Mouse (Mus musculus) large intestine, adult 2 months (tissue): ENCODE data around the gene Ccdc74a. TPM values are rescaled to one million over a fixed set of nuclear protein-coding genes. Genes with fewer than 3 reads are reported as not detected.
A peak's percentile ranks its signal among the peaks of the same experiment; 100 is the strongest.

ENCODE experiments used
- DNase-seq: peaks from one replicate; pipeline ENCODE4 v3.0.0-alpha.2; 2012; ENCODE audit warnings: low read depth, low spot score
- WGBS: fragments of 180-500 bp; shearing (Covaris S2); methylation state at CpG from one replicate; pipeline ENCODE4 v1.1.7; 2018; 5-methylcytosine and 5-hydroxymethylcytosine counted together
- polyA plus RNA-seq: library from polyadenylated mRNA; depleted of rRNA; stranded (reverse); fragments of >200 nt; gene quantifications from 2 replicates; pipeline ENCODE4 v1.2.3, GENCODE M21; 2012

Ccdc74a gene
- polyA plus RNA-seq, 1 experiment: 0.79 TPM

DNA sequence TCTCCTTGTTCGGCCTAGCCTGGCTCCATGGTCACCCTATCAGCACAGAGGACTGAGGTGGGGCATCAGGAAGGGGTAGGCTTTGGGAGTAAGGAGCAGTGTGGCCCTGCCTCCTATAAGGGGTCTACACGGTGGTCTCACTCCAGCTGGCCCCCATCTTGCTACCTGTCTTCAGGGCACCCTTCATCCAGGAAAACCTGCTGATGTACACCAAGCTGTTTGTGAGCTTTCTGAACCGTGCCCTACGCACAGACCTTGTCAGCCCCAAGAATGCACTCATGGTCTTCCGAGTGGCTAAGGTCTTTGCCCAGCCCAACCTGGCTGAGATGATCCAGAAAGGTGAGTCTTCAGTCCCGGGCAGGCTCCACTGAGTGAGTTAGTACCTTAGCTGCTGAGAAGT, 6.3 kb upstream of the Ccdc74a start:
- DNase-seq: no peak
- WGBS: 96% methylated on average over 6 of the region's 6 CpGs

- WGBS: 91% methylated on average over 9 of the region's 9 CpGs
- DNase-seq: no peak
Observed at GRCm38 (mm10) chr16:17640706-17641105, 5.6 kb upstream of the Ccdc74a start.

DNA sequence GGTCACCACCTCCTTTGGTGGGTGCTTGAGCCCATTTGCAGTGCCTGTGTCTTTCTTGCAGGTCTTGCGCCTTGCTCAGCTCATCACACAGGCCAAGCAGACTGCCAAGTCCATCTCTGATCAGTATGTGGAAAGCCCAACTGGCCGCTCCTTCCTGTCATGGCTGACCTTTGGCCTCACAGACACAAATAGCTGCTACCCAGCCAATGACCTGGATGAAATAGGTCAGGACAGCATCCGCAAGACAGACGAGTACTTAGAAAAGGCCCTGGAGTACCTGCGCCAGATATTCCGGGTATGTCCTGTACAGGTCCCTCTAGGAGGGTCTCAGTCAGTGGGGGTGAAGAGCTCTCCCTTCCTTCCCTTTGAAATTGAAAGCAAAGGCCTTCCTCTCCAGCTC, 5.0 kb upstream of the Ccdc74a start:
- WGBS: 82% methylated on average over 6 of the region's 6 CpGs
- no peak for DNase-seq

DNA sequence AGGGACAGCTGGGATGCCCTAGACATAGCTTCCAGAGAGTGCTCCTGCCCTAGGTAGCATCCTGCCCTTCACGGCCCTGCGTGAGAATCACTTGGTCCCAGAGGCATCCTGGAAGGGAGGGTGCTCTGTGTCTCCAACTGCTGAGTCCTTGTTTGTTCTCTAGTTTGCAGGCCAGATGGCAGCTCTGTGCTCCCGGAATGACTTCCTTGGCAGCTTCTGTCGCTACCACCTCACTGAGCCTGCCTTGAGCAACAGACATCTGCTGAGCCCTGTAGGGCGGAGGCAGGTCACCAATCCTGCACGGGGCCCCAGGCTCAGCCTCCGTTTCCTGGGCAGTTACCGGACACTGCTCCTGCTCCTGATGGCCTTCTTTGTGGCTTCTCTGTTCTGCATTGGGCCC, 4.0 kb upstream of the Ccdc74a start:
- DNase-seq: no peak
- 82% methylated on average over 8 of the region's 8 CpGs for WGBS

GRCm38 (mm10) chr16:17643437-17643990, 2.8 kb upstream of the Ccdc74a start:
- 86% methylated on average over 4 of the region's 4 CpGs for WGBS
- DNase-seq: no peak

- 48% methylated on average over 1 of the region's 1 CpGs for WGBS
- no peak for DNase-seq
Observed at GRCm38 (mm10) chr16:17647156-17647555, 886 bp downstream of the Ccdc74a start.

DNA sequence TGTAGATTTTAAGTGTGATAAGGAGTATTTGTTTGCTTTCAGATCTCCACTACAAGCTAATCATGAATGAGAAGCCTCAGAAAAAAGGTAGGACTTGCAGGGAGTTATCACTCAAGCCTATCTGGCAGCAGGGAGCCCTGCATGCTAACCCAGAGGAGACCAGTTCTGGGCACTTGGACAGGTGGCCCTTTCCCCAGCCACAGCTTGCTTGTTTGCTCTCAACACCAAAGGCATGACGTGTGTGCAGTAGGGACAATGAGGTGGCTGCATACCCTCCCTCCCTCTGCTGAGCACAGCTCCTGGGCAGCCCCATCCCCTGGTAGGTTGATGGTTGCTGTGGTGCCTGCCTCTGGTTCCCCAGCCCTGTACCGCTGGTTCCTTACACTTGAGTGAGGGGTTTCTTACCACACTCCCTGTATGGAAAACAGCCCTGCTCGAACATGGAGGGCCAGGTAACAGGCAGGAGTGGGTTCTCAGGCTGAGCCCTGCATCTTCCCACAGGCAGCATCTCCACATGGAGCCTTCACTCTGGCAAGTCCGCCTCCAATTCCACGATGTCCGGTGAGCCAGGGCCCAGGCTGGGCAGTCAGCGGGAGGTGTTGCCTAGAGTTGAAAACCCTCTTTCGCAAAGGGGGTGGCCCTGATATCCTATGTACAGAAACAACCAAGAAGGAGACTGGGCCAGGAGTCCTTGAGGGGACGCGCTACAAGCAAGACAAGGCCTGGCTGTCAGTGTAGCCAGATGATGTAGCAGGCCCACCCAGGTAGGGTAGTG, 1.5 kb downstream of the Ccdc74a start:
- DNase-seq: no peak
- 91% methylated on average over 10 of the region's 10 CpGs for WGBS

DNA sequence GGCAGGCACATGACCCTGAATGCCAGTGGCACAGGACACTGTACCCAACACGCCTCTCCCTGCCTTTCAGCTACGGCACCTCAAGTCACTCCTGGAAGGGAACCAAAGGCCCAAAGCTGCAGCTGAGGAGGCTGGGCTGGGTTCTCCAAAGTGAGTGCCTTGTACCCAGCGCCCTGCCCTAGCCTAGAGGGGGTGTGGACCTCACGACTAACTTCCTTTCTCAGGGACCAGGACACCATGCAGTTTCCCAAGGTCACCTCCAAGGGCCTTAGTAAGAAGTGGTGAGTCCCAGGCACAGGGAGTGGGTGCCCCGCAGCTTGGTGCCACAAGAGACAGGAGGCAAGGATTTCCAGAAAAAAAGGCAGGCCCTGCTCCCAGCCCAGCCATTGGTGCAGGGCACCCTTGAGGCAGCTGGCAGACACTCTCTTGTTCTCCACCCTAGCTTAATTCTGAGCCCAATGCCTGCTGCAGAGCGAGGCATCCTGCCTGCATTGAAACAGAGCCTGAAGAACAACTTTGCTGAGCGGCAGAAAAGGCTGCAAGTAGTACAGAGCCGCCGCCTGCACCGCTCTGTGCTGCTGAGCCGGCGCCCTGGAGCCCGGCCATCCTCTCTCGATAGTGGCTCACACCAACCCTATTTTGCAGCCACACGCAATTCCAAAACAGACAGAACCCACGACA, 3.8 kb downstream of the Ccdc74a start:
- WGBS: 81% methylated on average over 16 of the region's 16 CpGs

DNA sequence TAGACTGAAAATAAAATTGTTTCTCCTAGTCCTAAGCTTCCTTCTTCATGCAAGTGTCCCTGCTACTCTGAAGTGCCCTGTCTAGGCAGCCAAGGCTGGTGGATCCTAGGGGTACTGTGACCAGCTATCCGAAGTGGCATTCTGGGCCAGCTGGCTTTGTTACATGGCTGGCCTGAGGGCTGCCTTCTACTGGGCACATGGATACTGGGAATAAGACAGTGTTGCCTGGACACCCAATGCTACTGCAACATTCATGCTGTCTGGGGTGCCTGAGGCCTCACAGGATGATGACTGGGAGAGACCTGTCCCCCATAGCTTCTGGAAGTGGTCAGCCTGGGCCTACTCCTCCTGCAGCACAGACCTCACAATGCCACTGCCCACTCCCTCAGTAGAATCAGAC, 4.4 kb downstream of the Ccdc74a start:
- WGBS: 88% methylated on average over 1 of the region's 1 CpGs
- DNase-seq: no peak

More for the DNA sequence above, 3.8 kb downstream of the Ccdc74a start:
- no peak for DNase-seq

GRCm38 (mm10) chr16:17652607-17653006, 6.3 kb downstream of the Ccdc74a start:
- no peak for DNase-seq
- 96% methylated on average over 4 of the region's 4 CpGs for WGBS

DNA sequence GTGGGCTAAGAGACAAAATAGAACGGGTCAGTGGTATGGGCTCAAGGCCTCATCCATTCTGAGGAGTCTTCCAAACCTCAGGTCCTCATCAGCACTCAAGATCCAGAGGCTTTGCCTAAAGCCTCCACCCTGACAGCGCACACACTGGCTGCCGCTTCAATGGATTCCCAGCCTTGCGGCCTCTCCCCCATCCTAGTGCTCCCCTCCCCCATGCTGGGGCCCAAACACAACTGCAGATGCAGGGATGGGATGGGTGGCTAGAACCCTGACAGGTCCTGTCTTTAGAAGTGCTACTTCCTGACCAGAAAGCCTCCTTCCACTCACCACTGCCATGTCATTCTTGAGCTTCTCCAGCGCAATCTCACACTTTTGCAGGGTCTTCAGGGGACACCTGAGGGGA, 7.3 kb downstream of the Ccdc74a start:
- no peak for DNase-seq

DNA sequence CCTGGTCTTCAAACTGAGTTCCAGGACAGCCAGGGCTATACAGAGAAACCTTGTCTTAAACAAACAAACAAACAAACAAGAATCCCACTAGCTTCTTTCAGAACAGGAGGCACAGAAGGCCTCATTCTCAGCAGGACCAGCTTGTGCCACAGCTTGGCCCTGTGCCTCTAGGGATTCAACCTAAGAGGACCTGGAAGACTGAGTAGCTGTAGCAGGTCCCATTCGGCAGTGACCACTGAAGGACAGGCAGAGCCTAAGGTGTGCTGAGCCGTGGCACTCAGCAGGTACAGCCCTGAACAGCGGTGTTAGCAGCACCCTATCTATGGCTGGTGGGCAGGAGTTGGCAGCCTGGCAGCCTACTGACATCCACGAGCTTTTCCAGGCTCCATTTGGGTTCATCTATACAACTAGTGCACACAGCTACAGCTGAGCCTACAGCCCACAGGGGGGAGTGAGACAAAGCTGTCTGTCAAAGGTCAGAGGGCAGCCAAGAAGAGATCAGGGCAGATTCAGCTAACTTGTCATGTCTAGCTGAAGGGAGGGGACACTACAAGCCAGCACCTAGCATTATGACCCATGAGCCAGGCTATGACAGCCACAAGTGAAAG, 8.0 kb downstream of the Ccdc74a start:
- 90% methylated on average over 4 of the region's 4 CpGs for WGBS
- DNase-seq: no peak

More for the DNA sequence above, 7.3 kb downstream of the Ccdc74a start:
- 94% methylated on average over 5 of the region's 5 CpGs for WGBS

DNA sequence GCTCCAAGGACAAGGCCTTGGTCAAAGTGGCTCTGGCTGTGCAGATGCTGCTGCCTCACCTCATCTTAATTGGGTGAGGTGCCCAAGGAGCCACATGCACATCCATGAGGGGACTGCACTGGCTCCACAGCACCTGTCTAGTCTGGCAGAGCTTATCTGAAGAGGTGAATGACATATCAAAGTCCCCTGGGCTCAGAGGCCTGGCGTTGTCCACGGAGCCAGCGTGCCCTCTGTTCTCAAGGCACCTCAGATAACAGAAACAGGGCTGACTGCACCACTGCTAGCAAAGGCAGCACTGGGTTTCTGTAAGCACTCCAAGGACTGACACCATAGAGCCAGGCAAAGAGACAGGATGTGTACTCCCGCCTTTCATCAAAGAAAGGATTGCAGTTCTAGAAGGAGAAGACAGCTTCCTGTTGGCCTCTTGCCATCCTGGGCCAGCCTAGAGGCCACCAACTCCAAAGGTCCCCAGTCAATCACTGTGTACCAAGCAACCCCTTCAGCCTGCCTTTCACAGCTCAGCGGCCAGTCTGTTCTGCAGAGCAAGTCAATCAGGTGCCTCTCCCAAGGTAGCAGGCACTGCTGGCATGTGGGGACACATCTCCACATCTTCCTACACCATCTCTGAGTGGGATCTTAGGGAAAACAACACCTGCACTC, 10.1 kb downstream of the Ccdc74a start:
- WGBS: 32% methylated on average over 5 of the region's 5 CpGs
- DNase-seq: no peak

DNA sequence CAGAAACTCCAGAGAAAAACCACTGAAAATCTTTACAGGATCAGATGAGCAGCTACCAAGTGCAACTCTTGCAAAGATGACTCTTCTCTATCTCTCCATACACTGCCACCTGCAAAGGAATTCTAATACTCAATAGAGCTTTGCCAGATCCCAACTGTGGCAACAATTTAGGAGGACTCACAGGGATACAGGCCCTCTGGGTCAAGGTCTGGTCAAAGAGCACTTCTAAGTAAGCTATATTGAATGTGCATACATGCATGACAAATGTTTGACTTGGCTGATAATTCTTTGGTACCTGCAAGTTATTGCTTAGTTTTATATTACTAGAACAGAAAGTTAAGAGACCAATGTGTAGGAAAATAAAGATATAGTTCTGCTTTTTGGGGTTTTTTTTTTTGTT, 19.3 kb downstream of the Ccdc74a start:
- no peak for DNase-seq

- peak; percentile 24 for DNase-seq
Observed at GRCm38 (mm10) chr16:17669886-17670285, 23.6 kb downstream of the Ccdc74a start.

GRCm38 (mm10) chr16:17694860-17695259, 48.6 kb downstream of the Ccdc74a start:
- WGBS: 85% methylated on average over 3 of the region's 3 CpGs
- DNase-seq: no peak
